Mouse (Mus musculus) T-helper 2 cell (primary cell): ENCODE data around the gene Atxn7l1.

Experiments used
- in situ Hi-C: fragments of 300-600 bp; cut with MboI, MseI; formaldehyde crosslinking; loops from one replicate; pipeline ENCODE4 v1.15.1; 2025; ENCODE audit warnings: high pct_unique_total_duplicates

The Atxn7l1 gene

DNA sequence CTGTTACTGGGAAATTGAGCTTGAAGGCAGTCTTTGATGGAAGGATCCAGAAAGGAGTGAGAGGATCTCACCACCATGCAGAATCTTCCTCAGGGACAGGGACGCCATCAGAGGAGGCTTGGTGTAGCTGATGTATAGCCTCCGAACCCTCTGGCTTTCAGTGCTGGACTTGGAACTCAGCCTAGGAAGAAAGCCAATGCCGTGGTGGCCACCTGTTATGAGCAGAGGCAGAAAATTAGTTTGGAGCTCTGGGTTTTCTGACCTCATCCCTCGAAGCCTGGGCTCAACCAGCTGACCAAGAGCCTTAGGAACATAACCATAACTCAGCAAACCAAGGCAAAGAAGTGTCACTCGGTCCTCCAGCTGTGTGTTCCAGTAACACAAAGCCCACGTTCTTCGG, 71.9 kb downstream of the Atxn7l1 start:
- in situ Hi-C loops, result no loop called here

DNA sequence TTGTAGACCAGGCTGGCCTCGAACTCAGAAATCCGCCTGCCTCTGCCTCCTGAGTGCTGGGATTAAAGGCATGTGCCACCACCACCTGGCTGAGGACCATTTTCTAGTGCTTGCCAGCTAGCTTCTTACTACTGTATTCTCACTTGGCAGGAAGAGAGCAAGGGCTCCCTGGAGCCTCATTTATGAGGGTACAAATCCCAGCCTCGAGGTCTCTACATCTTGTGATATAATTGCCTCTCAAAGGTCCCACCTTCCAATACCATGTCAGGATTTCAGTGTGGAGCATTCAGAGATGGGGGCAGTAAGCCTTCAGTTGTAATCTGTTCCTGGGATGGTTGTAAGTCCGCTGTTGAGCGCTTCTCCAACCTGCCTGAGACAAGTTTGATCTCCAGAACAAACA, 72.6 kb downstream of the Atxn7l1 start:
- in situ Hi-C loops, result no loop called here

DNA sequence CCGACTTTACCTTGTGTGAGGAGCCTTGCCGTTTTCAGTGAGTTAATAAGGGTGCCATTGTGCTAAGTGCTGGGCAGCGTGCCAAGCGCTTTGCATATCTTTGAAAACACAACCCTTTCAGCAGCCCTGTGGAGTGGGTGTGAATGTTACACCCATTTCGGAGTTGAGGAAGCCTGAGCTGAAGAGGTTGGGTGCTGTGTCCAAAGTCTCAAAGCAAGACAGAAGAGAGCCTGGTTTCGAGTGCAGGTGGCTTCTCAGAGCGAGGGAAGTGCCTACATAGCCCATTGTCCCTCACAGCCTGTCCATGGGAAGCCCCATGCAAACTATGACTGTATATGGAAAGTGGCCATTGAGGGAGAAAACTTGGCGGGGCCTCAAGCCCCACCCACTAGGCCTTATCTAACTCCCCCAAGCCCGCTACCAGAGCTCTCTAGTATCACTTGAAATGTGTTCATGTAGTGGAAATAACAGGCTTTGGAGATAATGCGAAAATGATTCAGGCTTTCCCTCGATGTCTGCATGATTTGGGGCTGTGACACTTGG, 73.1 kb downstream of the Atxn7l1 start:
- in situ Hi-C loops, result no loop called here

DNA sequence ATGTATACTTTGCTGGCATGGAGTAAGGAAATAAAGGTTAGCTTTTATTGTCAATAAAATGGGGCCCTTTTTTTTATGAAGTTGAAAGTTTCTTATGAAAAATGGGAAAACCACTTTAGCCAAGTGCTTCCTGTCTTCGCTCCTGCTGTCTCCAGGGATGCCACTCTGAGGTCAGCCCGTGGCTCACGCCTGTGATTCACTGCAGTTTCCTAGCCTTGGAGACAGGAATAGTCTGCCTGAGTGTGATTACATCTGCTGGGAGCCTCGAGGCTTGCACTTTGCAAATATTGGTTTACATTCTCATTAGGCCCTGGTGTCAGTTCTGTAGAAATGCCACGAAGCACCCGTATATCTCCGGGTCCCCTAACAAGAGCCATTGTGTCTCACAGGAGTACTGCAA, 74.7 kb downstream of the Atxn7l1 start:
- in situ Hi-C loops, result no loop called here

DNA sequence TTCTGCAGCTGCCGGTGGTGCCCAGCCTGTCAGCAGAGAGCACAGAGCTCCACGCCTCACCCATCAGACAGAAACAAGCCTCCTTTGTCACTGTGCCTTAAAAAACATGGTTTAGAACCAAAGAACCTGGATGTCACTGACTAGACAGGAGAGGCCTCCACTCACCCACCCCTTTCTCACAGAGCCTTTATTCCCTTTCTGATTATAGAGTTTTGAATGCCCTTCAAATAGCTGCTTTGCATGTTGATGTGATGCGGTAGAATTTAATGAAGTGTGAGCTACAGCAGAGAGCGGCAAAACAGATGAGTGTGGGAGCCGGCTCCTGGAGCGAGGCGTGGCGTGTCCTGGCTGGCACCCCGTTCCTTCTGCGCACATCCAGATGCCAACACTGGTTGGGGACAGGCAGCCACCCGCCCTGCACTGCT, 77.6 kb downstream of the Atxn7l1 start:
- in situ Hi-C loops, result no loop called here

DNA sequence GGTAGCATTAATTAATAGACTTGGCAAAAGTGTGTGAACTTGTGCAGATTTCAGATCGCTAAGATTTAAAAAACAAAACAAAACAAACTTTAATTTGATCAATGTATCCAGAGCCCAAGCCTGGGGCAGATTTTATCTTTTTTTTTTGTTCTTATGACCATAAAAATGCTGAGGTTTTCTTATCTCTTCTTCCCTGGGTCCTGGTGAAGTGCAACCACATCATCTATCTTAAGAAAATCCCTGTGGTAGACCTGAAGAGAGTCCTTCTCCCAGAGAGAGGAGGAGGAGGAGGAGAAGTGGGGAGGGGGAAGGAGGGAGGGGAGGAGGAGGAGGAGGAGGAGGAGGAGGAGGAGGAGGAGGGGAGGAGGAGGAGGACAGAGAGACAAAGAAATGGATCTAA, 78.5 kb downstream of the Atxn7l1 start:
- in situ Hi-C loops, result no loop called here

DNA sequence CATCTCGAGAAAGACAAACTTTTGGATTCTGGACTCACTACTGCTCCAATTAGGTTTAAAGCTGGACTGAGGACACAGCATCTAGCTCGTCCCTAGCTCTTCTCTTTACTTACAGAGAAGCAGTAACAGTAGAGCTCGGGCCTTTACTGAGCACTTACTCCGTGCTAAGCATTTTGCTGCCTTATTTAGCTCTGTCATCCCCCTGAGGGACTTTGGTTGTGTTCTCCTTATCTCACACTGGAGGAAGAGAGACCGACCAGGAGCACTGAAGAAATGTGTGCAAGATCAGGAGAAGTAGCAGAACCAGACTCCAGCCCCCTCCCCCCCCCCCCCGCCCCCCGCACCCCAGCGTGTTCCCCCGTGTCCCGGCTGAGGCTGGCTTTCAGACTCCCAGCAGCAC, 79.1 kb downstream of the Atxn7l1 start:
- in situ Hi-C loops, result no loop called here

DNA sequence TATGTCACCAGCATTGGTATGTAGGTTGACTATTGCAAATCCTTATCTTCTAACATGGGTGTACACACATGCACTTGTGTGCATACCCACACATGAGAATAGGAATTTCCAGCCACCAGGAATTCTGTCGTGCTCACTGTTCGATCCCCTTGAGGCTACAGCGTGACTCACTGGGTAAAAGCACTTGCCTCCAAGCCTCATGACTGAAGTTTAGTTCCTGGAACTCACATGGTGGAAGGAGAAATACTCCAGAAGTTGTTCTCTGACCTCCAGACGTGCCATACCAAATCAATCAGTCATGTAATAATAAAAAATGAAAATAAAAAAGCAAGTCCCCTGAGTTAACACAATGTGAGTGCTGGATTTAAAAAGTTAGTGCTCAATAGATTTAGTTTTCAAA, 87.8 kb downstream of the Atxn7l1 start:
- in situ Hi-C loops, result no loop called here

DNA sequence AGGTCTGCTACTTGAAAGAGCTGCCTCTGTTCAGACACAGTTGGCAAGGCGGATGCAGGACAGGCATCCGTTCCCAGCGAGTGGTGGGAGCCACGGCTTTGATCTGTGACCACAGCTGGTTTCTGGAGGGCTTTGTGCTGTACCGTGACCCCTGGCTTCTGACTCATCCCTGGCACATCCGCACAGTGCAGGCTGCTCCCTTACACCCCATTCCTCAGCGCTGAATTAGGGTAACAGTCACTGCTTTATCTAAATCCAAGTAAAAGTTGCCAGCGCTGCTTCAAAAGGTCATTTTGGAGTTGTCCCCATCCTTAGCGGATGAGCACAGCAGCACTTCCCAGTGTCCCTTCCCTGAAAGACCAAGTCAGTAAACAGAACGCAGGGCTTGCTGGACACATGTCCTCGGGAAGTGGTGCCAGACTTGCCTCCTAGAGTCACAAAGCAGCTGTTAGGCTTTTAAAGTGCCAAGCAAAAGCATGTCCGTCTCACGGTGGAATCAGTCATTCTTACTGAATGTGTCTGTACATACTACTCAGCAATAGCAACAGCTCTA, 88.4 kb downstream of the Atxn7l1 start:
- in situ Hi-C loops, result no loop called here

DNA sequence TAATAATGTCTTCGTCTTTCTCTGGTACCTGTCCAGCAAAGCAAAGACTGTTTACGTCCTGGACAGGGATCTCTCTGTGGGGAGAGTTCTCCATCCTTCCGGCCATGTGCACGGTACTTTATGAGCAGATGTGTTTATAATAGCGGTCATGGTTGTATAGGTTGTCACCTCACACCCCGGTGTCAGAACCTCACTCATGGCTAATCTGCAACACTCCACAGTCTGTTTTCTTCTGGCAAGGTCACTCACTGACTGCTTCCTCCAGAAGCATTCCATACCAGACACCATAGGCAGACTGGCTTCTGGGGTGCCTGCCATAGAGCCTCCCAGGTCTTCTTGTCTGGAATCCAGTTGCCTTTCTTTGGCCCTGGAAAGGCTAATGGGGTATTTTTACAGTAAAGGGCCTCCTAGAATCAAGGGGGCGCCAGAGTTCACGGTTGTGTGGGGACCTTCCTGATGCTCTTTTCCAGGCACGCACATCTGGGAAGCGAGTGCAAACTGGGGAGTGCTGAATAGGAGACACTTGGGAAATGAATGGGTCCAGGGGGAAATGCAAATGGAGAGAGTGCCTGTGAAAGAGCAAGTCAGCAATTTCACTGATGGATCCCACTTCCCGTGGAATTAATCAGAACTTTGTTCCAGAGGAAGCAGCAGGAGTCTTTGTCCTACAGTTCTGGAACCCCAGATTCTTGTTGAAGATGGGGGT, 89.0 kb downstream of the Atxn7l1 start:
- in situ Hi-C loops, result no loop called here

DNA sequence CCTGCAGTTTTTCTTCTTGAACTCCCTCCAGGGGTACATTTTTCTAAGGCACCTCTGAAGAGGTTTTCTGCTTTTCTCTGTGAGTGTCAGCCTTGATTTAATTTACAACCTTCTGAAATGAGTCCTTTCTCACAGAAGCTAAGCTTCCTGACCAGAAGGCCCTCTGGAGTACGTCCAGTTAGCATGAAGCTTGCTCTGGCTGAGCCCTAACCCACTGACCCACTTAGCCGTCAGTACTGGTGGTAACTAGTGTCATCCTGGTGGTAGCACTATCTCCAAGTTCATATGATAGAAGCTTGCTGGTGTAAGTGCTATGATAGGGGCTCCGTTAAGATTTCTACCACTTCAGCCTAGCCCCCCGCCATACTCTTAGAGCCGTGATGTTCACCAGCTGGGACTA, 89.6 kb downstream of the Atxn7l1 start:
- in situ Hi-C loops, result no loop called here

DNA sequence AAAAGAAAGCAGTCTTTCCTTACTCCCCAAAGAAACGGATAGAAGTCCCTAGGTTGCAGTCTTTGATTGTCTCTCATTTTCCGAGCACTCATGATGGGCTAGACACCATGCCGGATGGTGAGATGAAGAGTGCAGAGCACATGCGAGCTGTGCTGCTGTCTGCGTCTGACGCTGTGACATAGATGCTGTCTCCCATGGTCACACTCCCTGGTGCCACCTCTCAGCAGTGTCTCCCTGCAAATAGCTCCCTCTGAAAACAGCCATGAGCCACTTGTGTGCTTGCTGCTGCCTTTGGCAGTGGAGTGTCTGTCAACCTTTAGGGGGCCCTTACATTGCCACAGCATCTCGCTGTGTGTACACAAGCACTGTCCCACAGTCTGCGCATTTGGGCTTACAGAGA, 95.2 kb downstream of the Atxn7l1 start:
- in situ Hi-C loops, result no loop called here

DNA sequence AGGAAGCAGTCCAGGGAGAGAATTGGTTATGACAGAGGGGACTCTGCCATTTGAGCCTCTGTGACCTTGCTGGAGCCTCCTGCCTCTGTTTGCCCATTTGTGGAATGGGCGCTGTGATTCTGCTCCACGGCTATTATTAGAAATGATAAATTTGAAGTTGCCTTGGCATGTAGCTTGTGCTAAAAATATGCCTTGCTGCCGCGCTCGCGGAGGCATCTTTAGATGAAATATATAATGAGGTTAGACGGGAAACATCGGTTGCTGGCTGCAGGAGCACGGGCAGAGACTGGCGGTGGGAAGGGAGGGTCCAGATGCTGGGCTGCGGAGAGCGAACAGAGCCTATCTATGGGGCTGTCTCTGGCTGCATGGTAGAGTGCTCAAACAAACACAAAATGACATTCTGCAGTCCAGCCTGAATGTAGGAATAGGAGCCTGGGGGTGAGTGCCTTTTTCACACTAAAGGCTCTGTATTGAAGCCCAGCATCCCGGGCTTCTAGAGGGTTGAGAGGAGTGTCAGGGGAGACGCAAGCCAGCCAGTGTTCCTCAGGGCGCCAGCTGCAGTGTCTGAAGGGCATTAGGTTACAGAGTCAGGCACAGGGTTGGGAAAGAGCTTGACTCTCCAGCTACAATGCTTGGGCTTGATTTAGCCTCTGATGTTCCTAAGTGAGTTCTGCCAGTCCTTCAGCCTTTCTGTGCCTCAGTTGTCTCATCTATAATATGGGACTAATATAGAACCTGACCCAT, 96.8 kb downstream of the Atxn7l1 start:
- in situ Hi-C loops, result no loop called here

DNA sequence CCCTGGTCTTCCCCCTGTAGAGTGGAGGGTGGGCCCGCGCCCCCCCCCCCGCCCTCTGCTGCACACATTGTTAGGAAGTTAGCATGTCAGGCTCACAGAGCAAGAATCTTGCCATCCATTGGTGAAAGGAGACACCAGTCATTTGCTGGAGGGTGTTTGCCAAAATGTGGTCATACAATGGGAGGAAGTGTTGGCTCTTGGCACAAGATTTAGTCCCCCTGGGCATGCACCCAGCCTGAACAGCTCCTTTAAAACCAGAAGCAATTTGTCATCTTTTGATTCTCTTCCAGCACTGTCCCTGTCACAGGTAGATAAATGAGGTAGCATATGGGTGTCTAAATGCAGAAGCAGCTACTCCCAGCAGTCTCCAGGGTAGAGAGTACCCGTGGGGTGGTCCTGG, 98.0 kb downstream of the Atxn7l1 start:
- in situ Hi-C loops, result no loop called here

DNA sequence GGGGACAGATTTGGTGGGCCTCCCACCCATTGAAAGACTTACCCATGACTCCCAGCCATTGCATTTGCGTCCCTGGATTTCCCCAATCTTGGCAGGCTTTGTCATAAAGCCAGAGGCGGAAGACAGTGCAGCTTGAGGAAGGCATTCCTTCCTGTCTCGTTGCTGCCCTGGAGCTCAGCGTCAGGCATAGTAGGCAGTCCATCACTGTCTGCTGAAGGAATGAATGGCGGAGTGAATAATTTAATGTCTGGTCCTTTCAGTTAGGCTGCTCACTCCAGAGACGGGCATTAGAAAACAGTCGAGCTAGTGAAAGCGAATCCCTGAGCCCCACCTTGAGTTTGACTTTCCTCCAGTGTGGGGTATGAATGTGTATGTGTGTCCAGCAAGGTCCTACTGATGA, 99.4 kb downstream of the Atxn7l1 start:
- in situ Hi-C loops, result no loop called here

DNA sequence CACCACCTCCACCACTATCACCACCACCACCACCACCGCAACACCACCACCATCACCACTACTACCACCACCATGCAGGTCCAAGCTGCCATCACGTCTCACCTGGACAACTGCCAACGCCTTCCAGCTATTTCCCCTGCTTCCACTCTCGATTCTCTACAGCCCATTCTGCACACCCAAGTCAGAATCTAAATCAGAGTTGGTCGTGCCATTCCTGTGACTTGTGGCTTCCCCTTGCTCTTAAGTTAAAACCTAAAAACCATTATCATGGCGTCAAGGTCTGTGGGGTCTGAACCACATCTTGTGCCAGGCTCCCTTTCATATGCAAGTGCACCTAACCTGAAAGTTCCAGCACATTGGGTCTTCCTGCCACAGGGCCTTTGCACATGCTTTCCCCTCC, 102.7 kb downstream of the Atxn7l1 start:
- in situ Hi-C loops, result loop anchor here (10.0 kb wide), 1 partner anchor 1275 kb away; no protein-coding TSS in a partner anchor

DNA sequence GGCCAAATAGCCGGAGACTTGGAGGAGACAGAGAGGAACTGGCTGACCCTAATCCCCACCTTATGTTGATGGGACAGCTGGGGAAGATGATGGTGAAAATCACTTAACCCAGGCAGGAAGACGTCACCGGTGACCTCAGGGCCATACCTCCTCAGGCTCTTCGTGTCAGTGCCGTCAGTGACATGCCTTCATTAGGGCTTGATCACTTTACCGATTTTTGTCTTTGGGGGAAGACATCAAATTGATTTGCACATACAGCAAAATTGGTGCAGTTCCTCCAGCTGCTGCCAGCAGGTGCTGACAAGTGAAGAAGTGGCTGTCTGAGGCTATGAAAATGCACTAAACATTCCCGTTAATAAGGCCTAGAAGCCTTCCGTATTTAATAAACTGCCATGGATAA, 103.9 kb downstream of the Atxn7l1 start:
- in situ Hi-C loops, result loop anchor here (10.0 kb wide), 1 partner anchor 1273 kb away; no protein-coding TSS in a partner anchor

DNA sequence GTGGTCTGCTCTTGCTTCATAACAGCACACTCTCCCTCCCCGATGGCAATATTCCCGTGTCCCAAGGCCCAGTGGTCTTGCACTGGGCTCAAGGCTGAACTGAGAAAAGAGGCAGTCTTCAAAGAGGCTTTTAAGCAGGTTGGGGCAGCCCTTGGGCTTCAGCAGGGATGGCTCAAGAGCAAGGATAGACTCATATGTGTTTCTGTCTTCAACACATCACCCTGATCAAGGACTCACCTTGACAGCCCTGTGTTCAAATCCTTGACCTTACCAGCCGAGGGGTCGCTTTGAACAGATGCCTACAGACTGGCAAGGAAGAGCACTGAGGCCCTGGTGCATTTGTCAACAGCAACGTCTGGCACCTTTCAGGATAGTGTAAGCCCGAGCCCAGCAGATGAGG, 105.1 kb downstream of the Atxn7l1 start:
- in situ Hi-C loops, result loop anchor here (10.0 kb wide), 1 partner anchor 1272 kb away; no protein-coding TSS in a partner anchor

DNA sequence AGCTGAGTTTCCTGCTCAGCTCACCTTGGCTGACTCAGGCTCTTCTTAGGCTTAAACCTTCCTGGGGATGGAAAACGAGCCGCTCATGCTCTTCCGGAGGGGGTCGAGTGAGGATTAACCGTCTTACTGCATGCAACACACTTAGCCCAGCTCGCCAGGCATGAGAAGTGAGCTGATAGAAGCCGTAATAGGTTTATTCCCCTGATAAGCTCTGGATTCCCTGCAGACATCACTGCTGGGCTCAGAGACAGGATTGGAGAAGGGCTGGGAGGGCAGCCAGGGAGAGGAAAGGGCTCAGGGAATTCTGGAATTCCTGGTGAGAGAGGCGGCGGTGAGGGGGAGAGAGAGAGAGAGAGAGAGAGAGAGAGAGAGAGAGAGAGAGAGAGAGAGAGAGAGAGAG, 105.7 kb downstream of the Atxn7l1 start:
- in situ Hi-C loops, result loop anchor here (10.0 kb wide), 1 partner anchor 1272 kb away; no protein-coding TSS in a partner anchor

DNA sequence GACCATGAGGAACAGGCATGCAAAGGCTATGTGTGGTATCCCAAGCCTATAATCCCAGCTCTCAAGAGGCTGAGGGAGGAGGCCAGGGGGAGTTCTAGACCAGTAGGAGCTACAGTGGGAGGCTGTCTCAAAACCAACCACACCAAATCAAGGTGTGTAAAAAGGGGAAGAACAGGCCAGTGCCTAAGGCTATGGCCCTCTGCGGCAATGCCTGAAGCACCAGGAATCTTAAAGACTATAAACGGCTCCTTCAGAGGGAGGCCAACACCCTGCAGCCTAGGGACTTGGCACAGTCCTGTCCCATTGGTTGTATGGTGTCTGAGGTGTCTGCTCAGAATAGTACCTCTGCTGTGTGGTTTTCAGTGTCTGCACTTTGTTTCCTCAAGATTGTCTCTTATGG, 107.8 kb downstream of the Atxn7l1 start:
- in situ Hi-C loops, result loop anchor here (5.0 to 10.0 kb wide), 2 partner anchors 58 to 1270 kb away; no protein-coding TSS in a partner anchor

DNA sequence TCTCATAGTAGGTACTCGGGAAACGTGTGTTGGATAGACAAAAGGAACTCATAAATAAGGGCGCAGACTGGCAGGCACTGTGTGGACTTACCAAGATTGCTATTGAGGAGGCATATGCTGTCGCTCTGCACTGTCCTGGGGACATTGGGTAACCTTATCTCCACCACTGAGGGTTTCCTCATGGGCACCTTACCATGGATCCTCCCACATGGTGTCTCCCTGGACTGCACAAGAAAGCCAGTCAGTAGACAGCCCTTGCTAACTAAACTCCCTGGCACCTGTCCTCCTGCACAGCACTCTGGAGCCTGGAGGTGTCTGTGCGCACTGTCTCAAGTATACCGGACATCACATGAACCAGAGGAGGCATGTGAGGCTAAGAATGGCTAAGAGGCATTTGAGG, 108.9 kb downstream of the Atxn7l1 start:
- in situ Hi-C loops, result loop anchor here (5.0 to 10.0 kb wide), 2 partner anchors 59 to 1268 kb away; no protein-coding TSS in a partner anchor

DNA sequence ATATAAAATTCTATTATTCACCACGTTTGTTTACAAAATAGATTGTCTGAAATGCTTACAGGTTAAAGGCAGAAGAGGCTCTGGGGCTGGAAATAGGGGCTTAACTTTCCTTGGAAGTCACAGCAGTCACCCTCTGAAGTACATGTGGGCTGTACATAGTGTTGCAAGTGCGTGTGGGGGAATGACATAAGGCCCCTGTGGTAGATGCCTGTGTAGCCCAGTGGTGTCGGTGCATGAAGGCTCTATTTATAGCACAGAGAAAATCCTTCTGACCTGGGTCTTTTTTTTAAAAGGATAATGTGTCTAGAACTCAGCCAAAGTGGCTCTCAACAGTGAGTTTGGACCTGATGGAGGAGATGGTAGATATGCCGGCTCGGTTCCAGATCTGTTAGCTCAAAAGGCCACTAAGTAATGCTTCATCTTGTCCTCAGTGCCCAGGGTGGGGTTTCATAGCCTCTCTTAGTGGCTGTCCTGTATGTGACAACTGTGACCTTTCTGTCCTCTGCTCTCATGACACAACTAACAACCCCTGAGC, 111.6 kb downstream of the Atxn7l1 start:
- in situ Hi-C loops, result loop anchor here (5.0 to 10.0 kb wide), 2 partner anchors 62 to 1266 kb away; no protein-coding TSS in a partner anchor
